Mouse (Mus musculus) C2C12 (cell line): ENCODE data around the gene Card11.

ENCODE experiments used
- CEBPB ChIP-seq: IDR thresholded peaks from one replicate; pipeline ENCODE4 v1.6.1; 2011; ENCODE audit warnings: low read depth, mild to moderate bottlenecking, control low read depth, moderate library complexity
- CTCF ChIP-seq: IDR thresholded peaks from one replicate; pipeline ENCODE4 v1.5.1; 2011; ENCODE audit not compliant: control insufficient read depth, insufficient read depth, insufficient read length
- MAX ChIP-seq: IDR thresholded peaks from one replicate; pipeline ENCODE4 v1.6.1; 2011; ENCODE audit warnings: mild to moderate bottlenecking, control low read depth
- MYOD1 ChIP-seq: IDR thresholded peaks from one replicate; pipeline ENCODE4 v1.6.1; 2011; ENCODE audit warnings: low read depth; ENCODE audit not compliant: control insufficient read depth, insufficient read length

GRCm38 (mm10) chr5:141042406-141042805, 42.0 kb upstream of the Card11 start:
- TF ChIP-seq CTCF (no peak), MAX (no peak), CEBPB (no peak), MYOD1 (no peak)
